Mouse (Mus musculus) yolk sac, embryonic 10.5 days (tissue): ENCODE results near the gene Trappc12.
"Not testable (repeated sequence)": the region's sequence is repeated elsewhere in the genome, so short reads cannot be mapped to it uniquely, and the experiment has no call there.

Source experiments
- DNase-seq: peaks from one replicate; pipeline ENCODE4 v3.0.0-alpha.2; 2017; ENCODE audit warnings: low spot score

The Trappc12 gene

DNA sequence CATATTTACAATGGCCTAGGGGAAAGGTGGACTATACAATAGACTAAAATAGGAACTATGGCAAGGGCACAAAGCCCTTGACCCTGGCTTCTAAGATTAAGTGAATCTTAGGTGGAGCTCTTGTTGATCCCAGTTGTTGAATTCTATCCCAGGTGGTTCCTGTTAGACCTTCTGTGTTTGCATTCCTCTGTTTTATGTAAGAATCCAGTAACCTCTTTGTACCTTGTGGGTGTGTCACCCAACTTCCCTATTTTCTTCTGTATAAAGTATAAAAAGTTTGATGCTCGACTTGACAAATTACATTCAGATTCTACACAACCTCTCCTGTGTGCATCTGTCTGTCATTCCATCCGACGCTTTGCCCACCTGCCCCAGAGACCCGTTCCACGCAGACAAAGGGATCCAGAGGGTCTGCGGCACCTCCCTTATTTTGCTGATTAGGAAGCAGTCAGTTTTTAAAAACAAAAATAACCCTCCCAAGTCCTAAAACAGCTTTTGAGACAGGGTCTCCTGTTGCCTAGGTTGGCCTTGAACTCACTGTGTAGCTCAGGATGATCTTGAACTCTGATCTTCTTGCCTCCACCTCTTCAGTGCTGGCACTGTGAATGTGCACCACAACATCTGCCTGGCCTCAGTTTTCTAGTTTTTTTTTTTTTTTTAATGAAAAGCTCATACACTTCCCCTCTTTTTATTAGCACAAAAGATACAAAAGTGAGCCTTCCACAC lies 16.6 kb downstream of the Trappc12 start:
- not testable (repeated sequence) for DNase-seq

DNA sequence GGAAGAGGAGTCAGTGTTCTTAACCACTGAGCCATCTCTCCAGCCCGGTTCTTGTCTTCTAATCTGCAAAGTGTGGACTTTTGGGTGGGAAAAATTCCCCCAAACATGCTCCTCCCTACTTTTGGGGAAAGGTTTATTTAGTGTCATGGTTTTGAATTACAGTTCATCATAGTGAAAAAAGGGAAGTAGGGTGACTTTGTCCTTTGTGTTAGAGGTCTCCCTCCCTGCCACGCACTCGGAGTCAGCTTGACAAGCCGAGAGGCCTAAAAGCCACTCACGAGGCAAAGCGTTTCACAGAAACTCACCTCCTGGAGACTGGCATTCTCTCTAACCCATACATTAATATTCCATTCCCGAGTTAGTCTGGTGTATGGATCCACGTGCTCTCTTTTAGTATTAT lies 17.6 kb downstream of the Trappc12 start:
- DNase-seq = no peak

DNA sequence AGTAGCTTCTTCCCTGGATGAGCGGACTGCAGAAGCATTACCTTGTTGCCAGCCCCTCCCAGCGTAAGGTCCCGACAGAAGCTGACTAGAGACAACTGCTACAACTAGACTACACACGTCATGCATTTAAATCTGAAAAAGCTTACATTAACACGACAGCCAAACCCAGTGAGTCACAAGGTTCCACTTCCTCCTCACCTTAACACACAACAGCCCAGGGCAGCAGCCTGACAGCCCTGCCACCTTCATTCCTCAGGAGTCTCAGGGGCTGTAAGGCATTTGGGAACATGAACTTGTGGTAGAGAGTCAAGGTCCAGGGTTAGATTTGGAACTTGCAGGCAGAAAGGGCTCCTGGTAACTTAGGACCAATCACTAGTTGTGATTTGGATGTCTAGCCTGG lies 23.2 kb downstream of the Trappc12 start:
- no peak for DNase-seq

GRCm38 (mm10) chr12:28726204-28726603 lies 24.1 kb downstream of the Trappc12 start:
- no peak for DNase-seq

- no peak for DNase-seq
These were observed 25.9 kb downstream of the Trappc12 start for GRCm38 (mm10) chr12:28724366-28724765.

DNA sequence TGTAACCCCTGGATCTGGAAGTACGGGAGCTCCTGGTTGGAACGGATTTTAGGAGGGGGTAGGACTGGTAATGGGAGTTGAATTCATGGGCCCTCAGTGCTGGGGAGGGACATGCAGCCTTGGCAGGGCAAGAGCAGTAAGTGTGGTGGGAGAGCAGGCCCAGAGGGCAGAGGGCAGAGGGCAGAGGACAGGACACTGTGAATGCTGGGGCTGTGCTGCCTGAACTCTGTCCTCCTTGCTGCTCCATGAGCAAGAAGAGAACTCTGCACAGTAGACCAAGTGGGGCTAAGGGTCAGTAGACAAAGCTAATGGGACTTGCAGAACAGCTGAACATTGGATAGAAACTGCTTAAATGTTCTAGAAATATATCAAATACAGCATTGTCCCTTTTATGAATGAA lies 32.2 kb downstream of the Trappc12 start:
- peak; percentile 34 for DNase-seq

DNA sequence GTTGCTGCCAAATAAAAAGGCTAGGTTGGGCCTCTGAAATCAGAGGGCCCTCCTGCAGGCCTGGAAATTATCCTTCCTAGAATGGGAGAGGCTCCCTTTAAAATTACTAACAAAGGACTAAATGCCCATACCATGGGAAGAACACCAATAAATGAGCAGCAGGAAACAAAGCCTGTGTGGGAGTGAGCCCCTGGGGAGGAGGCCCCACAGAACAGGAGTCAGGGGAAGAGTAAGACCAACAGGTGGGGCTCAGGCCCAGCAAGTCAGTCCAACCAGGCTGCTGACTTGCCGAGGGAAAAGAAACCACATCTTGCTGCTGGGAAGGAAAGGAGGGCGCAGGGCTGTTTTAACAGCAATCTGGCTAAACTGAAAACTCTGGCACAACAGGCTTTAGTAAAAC lies 33.2 kb downstream of the Trappc12 start:
- DNase-seq = no peak

- no peak for DNase-seq
These were observed 35.2 kb downstream of the Trappc12 start for GRCm38 (mm10) chr12:28714822-28715632.

DNA sequence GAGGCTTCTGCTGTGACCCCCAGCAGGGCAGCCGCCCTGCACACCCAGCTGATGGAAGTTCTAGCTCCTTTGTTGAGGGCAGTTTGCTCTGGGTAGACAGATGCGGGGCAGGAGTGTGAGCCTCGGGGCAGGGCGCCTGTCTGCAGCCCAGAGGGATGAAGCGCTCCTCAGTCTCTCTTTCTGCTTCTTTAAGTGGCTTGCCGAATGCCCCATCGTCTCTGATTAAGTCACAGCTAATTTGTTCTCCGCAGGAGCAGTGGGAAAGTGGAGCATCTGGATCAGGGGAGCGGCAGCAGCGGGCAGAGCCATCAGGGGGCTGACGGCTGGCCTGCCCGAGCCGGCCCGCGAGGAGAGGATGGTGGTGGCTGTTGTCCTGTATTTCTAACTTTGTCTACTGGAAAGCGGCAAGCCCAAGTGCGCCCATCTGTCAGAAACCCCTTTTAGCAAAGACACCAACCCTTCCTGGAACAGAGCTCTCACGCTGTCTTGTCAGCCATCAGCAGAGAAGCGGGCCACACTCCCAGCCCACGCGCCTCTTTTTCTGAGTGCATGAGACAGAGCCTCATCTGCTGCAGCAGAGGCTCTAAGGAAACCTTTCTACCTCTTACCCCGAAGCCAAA lies 39.6 kb downstream of the Trappc12 start:
- no peak for DNase-seq

DNA sequence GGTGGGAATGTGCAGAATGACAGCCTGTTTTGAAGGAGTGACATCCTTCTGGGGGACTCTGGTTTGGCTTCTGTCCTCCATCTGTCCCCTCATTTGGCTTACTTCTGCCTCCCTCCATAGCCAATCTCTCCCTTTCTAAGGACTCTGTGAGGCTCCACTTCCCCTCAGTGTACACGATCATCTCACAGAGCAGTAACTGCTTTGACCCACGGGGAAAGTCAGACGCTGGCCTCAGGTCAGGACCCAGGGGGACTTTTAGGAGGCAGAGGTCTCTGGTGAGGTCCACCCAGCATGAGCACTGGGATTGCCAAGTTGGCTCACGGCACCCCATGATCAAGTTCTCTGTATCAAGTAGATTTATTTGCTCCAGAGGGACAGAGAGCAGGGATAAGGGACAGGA lies 42.1 kb downstream of the Trappc12 start:
- DNase-seq = no peak

- no peak for DNase-seq
These were observed 45.1 kb downstream of the Trappc12 start for GRCm38 (mm10) chr12:28705204-28705603.

GRCm38 (mm10) chr12:28704381-28704780 lies 45.9 kb downstream of the Trappc12 start:
- DNase-seq = peak; percentile 38

DNA sequence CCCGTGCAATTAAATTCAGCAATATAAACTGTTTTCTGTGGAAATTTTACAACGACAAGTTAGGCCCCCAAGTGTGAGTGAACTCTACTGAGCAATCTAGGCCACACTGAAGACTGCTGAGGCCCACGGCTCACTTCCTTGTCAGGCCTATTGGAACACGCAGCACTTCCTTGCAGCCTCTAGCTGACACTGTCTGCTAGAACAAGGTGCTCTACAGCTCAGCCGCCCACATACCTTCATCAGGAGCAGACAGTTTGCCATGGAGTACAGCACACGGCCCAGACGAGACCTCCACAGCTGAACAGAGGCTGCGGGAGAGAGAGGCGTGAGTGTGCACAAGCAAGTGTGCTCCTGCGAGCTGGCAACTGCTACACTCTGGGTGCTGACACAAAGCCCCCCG lies 49.0 kb downstream of the Trappc12 start:
- DNase-seq = no peak

- DNase-seq = no peak
These were observed 49.7 kb downstream of the Trappc12 start for GRCm38 (mm10) chr12:28700561-28701025.

- DNase-seq = no peak
These were observed 50.2 kb downstream of the Trappc12 start for GRCm38 (mm10) chr12:28700101-28700511.

DNA sequence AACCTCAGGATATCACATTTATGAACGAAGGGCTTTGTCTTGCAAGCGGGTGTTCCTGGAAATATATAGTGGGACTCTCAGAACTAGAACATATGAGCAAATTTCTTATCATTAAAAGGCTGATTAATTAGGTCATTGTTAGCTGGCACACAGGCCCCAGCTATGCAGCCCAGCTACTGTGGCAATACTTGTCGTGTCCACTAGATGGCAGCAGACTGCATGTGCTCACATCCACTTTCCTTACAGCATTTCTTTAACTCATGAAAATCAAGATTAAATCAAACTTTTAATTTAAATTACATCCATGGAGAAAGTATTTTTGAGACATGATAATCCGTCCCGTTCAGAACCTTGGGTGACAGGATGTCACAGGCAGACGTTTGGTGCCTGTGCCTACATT lies 50.6 kb downstream of the Trappc12 start:
- peak; percentile 29 for DNase-seq

DNA sequence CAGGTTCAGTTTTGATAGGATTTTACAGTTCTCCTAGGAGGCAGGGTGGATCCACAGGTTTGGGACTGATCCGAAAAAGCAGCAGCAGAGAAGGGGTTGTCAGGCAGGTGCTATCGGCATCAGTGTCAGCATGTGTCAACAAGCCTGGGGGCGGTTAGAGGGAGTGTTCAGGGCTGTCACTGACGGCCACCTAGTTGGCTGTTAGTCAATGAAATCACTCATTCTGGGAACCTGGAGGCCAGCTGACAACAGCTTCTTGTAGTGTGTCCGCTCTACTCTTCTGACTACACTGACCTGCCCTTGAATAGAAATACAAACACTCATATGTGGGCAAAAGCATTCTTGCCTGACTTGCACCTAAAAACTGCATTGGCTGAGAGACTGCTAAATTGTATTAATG lies 51.2 kb downstream of the Trappc12 start:
- DNase-seq = no peak

DNA sequence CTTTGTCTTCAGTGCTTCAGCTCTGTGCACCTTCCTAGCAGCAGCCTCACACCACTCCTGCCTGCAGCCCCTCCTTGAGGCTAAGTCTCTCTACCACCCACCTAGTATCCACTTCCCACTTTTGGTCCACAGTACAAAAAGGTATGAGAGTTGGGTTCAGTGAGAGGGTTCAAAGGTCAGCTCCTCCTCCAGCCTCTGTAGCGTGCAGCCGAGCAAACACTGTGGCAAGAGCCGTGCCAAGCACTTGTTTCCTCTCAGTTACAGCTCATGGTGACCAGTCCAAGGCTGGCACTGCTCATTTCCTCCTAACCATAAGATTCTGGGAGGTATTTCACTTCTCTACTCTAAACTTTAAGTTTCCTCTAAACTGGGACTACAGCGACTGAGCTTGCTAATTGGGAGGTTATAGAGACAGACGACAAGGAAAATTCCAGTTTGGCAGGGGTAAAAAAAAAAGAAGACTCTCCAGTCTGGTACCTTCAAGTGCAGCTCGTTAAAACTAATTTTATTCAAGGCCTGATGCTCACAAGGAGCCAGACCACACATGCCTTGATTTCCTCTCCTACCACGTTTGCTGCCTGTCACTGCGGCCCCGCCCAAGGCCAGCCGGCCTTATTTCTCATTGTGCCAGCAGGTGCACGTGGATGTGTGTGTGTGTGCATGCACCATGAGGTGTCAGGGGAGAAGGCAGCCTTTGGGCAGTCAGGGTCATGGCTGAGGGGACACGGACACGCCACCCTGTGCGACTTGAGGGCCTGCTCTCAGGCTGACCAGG lies 52.3 kb downstream of the Trappc12 start:
- peak; percentile 57 for DNase-seq

DNA sequence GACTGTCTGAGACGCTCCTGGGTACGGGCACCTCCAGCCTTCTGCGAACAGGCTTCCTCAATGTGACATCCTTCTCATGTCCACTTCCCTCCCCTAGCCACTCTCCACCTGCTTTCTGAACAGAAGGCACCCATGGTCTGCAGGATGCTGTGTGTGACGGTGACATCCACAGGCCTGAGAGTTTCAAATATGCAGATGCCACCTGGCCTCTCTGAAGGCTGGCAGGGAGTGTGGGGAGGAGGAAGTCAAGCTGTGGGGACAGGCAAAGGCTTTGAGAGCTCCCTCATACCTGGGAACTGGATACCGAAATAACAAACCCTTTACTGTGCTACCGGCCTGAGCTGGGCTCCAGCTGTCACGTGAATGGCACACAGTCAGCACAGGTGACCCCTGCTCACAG lies 55.5 kb downstream of the Trappc12 start:
- DNase-seq = no peak

GRCm38 (mm10) chr12:28694231-28694630 lies 56.0 kb downstream of the Trappc12 start:
- no peak for DNase-seq

GRCm38 (mm10) chr12:28693738-28694137 lies 56.5 kb downstream of the Trappc12 start:
- DNase-seq = no peak

- DNase-seq = no peak
These were observed 59.5 kb downstream of the Trappc12 start for GRCm38 (mm10) chr12:28690730-28691129.
